Mouse (Mus musculus) G1E (cell line): ENCODE results near the gene Rrp1b. TPM values are rescaled to one million over a fixed set of nuclear protein-coding genes. Genes with fewer than 3 reads are reported as not detected.

Experiments used
- ATAC-seq: 2 replicates; pipeline ENCODE4 v1.8.0; 2016; ENCODE audit warnings: mild to moderate bottlenecking; ENCODE audit not compliant: insufficient number of reproducible peaks, poor library complexity, low FRiP score, severe bottlenecking; ENCODE audit errors: extremely low read depth
- DNase-seq: peaks from one replicate; pipeline ENCODE4 v3.0.0; 2012; ENCODE audit warnings: low spot score
- H3K27me3 ChIP-seq: 2 replicates; pipeline ENCODE4 v1.6.1; 2012; ENCODE audit warnings: mild to moderate bottlenecking, low read length, inconsistent platforms; ENCODE audit not compliant: insufficient read depth
- H3K36me3 ChIP-seq: replicated peaks from 2 replicates; pipeline ENCODE3; 2012; ENCODE audit warnings: mild to moderate bottlenecking, inconsistent platforms
- H3K4me1 ChIP-seq: 2 replicates; pipeline ENCODE4 v1.6.1; 2012; ENCODE audit warnings: low read depth, low read length, inconsistent platforms, mixed read lengths; ENCODE audit not compliant: insufficient read depth
- H3K4me3 ChIP-seq: 2 replicates; pipeline ENCODE4 v1.5.1; 2012; ENCODE audit warnings: low read depth, mild to moderate bottlenecking, inconsistent platforms, low read length, moderate library complexity, mixed read lengths
- H3K9me3 ChIP-seq: replicated peaks from 2 replicates; pipeline ENCODE4 v1.6.1; 2012; ENCODE audit warnings: inconsistent platforms
- CTCF ChIP-seq: IDR thresholded peaks from 2 replicates; pipeline ENCODE4 v1.5.1; 2012; ENCODE audit warnings: low read depth, low read length, inconsistent platforms, mixed read lengths
- GATA1 ChIP-seq: IDR thresholded peaks from 2 replicates; pipeline ENCODE4 v1.6.1; 2012; ENCODE audit warnings: borderline replicate concordance, low read length, inconsistent platforms, mixed read lengths
- GATA2 ChIP-seq: IDR thresholded peaks from 2 replicates; pipeline ENCODE4 v1.6.1; 2012; ENCODE audit warnings: low read depth, low read length, inconsistent platforms, borderline replicate concordance
- POLR2AphosphoS5 ChIP-seq: IDR thresholded peaks from 2 replicates; pipeline ENCODE4 v1.6.1; 2012; ENCODE audit warnings: low read depth, low read length, inconsistent platforms; ENCODE audit not compliant: insufficient replicate concordance
- TAL1 ChIP-seq: conservative IDR thresholded peaks from 2 replicates; pipeline ENCODE4 v1.6.1; 2012; ENCODE audit warnings: low read depth, low read length, inconsistent platforms, mixed read lengths
- polyA plus RNA-seq: library from polyadenylated mRNA; stranded (reverse); fragments of >175 nt; gene quantifications from 2 replicates; pipeline ENCODE4 v1.2.3, GENCODE M21; 2012
- total RNA-seq, 2 experiments: library from RNA; stranded (forward) in 1 of 2; stranded (reverse) in 1 of 2; fragments of 200-1000 nt in 1 of 2; fragments of >200 nt in 1 of 2; fragmentation: Nextera tagmentation in 1 of 2; gene quantifications; 2 replicates each; pipeline ENCODE4 v1.2.3; 2014 to 2017

Rrp1b gene
- total and polyA plus RNA-seq, 3 experiments = 33.1 to 156 (median 53.6) TPM

GRCm38 (mm10) chr17:31995784-31996183, 40.1 kb upstream of the Rrp1b start:
- no peaks in the 10 kb centered on the region for H3K9me3 ChIP-seq
- DNase-seq = no peak
- no peaks in the 10 kb centered on the region for H3K36me3 ChIP-seq
- no peak for ATAC-seq
- no peaks in the 10 kb centered on the region for H3K4me1 ChIP-seq
- H3K27me3 ChIP-seq = peaks cover 7% of the 10 kb centered on the region
- TF ChIP-seq POLR2AphosphoS5 = no peak
- TF ChIP-seq CTCF = no peak
- TF ChIP-seq GATA1 = no peak
- TF ChIP-seq TAL1 = no peak
- TF ChIP-seq GATA2 = no peak
- no peak overlapping the region for H3K4me3 ChIP-seq

GRCm38 (mm10) chr17:31996331-31996730, 39.6 kb upstream of the Rrp1b start:
- Histone ChIP-seq H3K9me3 (no peaks in the 10 kb centered on the region), H3K36me3 (no peaks in the 10 kb centered on the region), H3K4me3 (no peak overlapping the region), H3K27me3 (peaks cover 7% of the 10 kb centered on the region), H3K4me1 (no peaks in the 10 kb centered on the region)
- DNase-seq (no peak), ATAC-seq (no peak)
- TF ChIP-seq CTCF (no peak), GATA2 (no peak), GATA1 (no peak)

GRCm38 (mm10) chr17:31998351-31998750, 37.5 kb upstream of the Rrp1b start:
- no peaks in the 10 kb centered on the region for H3K4me1 ChIP-seq
- TF ChIP-seq GATA2 (no peak), CTCF (no peak), TAL1 (no peak), GATA1 (no peak), POLR2AphosphoS5 (no peak)
- no peak for ATAC-seq
- H3K27me3 ChIP-seq = peaks cover 7% of the 10 kb centered on the region
- no peaks in the 10 kb centered on the region for H3K36me3 ChIP-seq
- no peaks in the 10 kb centered on the region for H3K9me3 ChIP-seq
- DNase-seq = no peak
- H3K4me3 ChIP-seq = no peak overlapping the region

- ATAC-seq (no peak), DNase-seq (no peak)
- H3K4me3 ChIP-seq = no peak overlapping the region
- H3K4me1 ChIP-seq = 0 out of 2 replicates have a peak, but pooled peaks cover 2% of the 10 kb centered on the region
- H3K9me3 ChIP-seq = no peaks in the 10 kb centered on the region
- peaks cover 8% of the 10 kb centered on the region for H3K27me3 ChIP-seq
- TF ChIP-seq TAL1 (no peak), CTCF (no peak), GATA1 (no peak), GATA2 (no peak), POLR2AphosphoS5 (no peak)
- no peaks in the 10 kb centered on the region for H3K36me3 ChIP-seq
Observed at GRCm38 (mm10) chr17:32003251-32003650, 32.6 kb upstream of the Rrp1b start.

- Histone ChIP-seq H3K27me3 (peaks cover 7% of the 10 kb centered on the region), H3K9me3 (no peaks in the 10 kb centered on the region), H3K4me3 (no peak overlapping the region), H3K36me3 (no peaks in the 10 kb centered on the region), H3K4me1 (0 out of 2 replicates have a peak, but pooled peaks cover 4% of the 10 kb centered on the region)
- TF ChIP-seq GATA1 = no peak
- no peak for TF ChIP-seq POLR2AphosphoS5
- TF ChIP-seq TAL1 = no peak
- TF ChIP-seq CTCF = no peak
- TF ChIP-seq GATA2 = no peak
- DNase-seq (no peak), ATAC-seq (no peak)
Observed at GRCm38 (mm10) chr17:32006800-32007199, 29.1 kb upstream of the Rrp1b start.

- Histone ChIP-seq H3K4me3 (no peak overlapping the region), H3K4me1 (0 out of 2 replicates have a peak, but pooled peaks cover 4% of the 10 kb centered on the region), H3K36me3 (no peaks in the 10 kb centered on the region), H3K9me3 (no peaks in the 10 kb centered on the region), H3K27me3 (peaks cover 30% of the 10 kb centered on the region)
- TF ChIP-seq CTCF = no peak
- TF ChIP-seq GATA1 = no peak
- TF ChIP-seq GATA2 = no peak
- no peak for TF ChIP-seq POLR2AphosphoS5
- TF ChIP-seq TAL1 = no peak
- DNase-seq (no peak), ATAC-seq (no peak)
Observed at GRCm38 (mm10) chr17:32011694-32012093, 24.2 kb upstream of the Rrp1b start.

- Histone ChIP-seq H3K27me3 (peaks cover 30% of the 10 kb centered on the region), H3K9me3 (no peaks in the 10 kb centered on the region), H3K4me1 (0 out of 2 replicates have a peak, but pooled peaks cover 4% of the 10 kb centered on the region), H3K4me3 (no peak overlapping the region), H3K36me3 (no peaks in the 10 kb centered on the region)
- TF ChIP-seq GATA1 = no peak
- TF ChIP-seq GATA2 = no peak
- TF ChIP-seq POLR2AphosphoS5 = no peak
- TF ChIP-seq CTCF = no peak
- TF ChIP-seq TAL1 = no peak
- ATAC-seq (no peak), DNase-seq (no peak)
Observed at GRCm38 (mm10) chr17:32012254-32012653, 23.6 kb upstream of the Rrp1b start.
